Mouse (Mus musculus) effector memory CD4-positive, alpha-beta T cell, adult 5 months (primary cell): ENCODE results near the gene Ubc. TPM values are rescaled to one million over a fixed set of nuclear protein-coding genes. Genes with fewer than 3 reads are reported as not detected.

Experiments used
- polyA plus RNA-seq: library from polyadenylated mRNA; unstranded; fragments of 100-300 nt; shearing (Covaris generic); gene quantifications from one replicate; pipeline ENCODE4 v1.2.1, GENCODE M21; 2017

The Ubc gene
- 4,411 TPM for polyA plus RNA-seq

GRCm38 (mm10) chr5:125389579-125390441 lies at the start of gene Ubc:
TSS of gene Ubc (minus strand) at chr5:125390202.

GRCm38 (mm10) chr5:125433793-125434337 lies 43.9 kb upstream of the Ubc start, which contains the start of gene Dhx37:
TSS of gene Dhx37 (minus strand) at chr5:125434121.

GRCm38 (mm10) chr5:125389131-125389578 lies 847 bp downstream of the Ubc start, which contains the start of gene Gm10382:
TSS of gene Gm10382 (plus strand) at chr5:125389322.

GRCm38 (mm10) chr5:125340547-125341262 lies 49.3 kb downstream of the Ubc start, which contains the start of gene Scarb1:
TSS of gene Scarb1 (minus strand) at chr5:125341094.

Other genes starting within 250 kb of the Ubc start
- 22.5 TPM for gene Ncor2, start 211.0 kb downstream of the Ubc start, polyA plus RNA-seq
- gene Scarb1, start 49.1 kb downstream of the Ubc start, polyA plus RNA-seq: 10.8 TPM
- gene Gm10382, start 880 bp downstream of the Ubc start, polyA plus RNA-seq: 15.1 TPM
- 9.6 TPM for gene Dhx37, start 43.9 kb upstream of the Ubc start, polyA plus RNA-seq
- gene Bri3bp, start 51.4 kb upstream of the Ubc start, polyA plus RNA-seq: 25.5 TPM
- 35.0 TPM for gene Aacs, start 85.6 kb upstream of the Ubc start, polyA plus RNA-seq
- not detected for gene Tmem132b, start 141.6 kb upstream of the Ubc start, polyA plus RNA-seq